Mouse (Mus musculus): Measurements from ENCODE around the gene Gm44502. TPM values are rescaled to one million over a fixed set of nuclear protein-coding genes. Genes with fewer than 3 reads are reported as not detected.

Gene Gm44502
- total RNA-seq (2023): not detected

DNA sequence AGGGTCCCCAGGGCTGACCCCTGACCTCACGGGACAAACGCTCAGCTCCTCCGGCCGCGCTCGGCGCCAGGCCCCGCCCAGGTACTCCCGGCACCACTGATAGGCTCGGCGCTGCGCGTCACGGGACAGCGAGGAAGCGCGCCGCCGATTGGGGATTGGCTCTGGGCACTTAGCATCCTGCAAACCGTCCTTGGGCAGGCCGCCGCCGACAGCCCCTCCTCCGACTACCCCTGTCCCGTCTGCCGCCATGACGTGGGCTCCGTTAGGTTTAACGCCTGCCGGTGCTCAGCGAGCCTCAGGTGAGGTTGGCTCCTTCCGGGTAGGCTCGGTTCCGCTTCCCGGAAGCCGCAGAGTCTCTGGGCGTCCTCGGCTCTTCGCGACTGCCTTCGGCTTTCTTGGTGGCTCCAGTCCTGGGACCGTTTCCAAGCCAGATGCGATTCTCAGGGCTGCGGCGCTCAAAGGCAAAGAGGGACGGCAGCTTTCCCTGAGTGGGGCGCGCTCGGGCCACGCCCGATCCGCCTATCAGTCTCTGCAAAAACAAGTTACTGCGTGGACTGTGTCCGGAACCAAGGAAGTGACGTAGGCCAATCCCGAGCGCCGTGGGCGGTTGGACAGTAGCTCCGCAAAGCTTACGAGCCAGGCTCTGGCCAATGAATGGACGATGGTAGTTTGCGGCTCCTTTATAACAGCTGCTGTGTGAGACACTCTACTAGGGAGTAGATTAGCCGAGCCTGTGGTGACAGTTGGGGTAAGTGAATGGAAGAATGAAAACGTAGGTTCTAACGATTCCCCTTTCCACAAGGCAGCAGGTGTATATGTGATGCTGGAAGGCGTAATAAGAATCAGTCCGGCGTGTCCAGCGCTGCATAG lies at the start of gene Gm44502, which contains the start of the genes C730034F03Rik and Chkb:
TSS of gene Gm44502 (minus strand) at position 345 of the 870 bp plus-strand sequence.
TSS of gene C730034F03Rik (plus strand) at position 238 of the 870 bp plus-strand sequence.
TSS of gene Chkb (minus strand) at position 557 of the 870 bp plus-strand sequence.

DNA sequence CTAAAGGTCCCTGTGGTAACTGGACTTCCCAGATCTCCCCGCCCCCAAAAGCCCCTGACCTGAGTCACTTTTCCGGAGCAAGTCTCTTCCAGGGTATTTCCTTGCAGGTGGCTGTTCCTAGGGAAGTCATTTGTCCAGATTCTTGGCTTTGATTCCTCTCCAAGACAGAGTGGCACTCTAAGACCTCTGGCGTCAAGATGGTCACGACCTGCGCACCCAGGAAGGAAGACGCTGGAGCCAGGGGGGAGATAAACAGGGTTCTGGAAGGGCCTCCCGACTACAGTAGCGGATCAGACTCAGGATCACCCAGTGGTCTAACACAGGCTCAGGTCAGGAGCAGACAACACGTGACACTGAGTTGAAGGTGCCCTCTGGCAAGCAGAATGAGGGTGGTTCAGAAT lies 47.6 kb upstream of the Gm44502 start, which contains the start of gene Arsa:
TSS of gene Arsa (minus strand) at position 335 of the 401 bp plus-strand sequence.

DNA sequence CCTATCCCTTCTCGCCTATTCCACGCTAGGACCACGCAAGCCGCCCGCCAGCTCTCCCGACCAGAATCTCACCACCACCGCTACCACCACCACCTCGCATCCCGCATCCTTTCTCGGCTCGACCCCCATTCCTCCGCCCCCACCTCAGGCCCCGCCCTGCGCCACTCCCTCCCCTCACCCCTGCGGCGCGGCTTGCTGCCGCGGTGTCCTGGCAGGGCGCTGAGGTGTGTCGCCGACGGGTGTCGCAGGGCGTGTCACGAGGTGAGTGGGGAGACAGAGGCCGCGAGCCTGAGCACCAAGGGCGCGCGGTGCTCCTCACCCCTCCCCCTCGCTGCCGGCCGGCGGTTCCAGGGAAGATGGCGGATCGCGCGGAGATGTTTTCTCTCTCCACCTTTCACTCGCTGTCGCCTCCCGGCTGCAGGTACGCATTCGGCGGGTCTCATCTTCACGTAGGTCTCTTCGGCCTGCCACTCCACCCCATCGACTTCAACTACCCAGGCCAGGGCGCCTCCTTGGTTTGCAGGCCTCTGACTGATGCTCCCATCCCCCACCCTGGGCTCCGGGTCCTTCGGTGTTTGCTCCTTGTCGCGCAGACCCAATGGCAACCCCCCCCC lies 24.5 kb upstream of the Gm44502 start, which contains the start of gene Mapk8ip2:
TSS of gene Mapk8ip2 (plus strand) at position 49 of the 614 bp plus-strand sequence.

DNA sequence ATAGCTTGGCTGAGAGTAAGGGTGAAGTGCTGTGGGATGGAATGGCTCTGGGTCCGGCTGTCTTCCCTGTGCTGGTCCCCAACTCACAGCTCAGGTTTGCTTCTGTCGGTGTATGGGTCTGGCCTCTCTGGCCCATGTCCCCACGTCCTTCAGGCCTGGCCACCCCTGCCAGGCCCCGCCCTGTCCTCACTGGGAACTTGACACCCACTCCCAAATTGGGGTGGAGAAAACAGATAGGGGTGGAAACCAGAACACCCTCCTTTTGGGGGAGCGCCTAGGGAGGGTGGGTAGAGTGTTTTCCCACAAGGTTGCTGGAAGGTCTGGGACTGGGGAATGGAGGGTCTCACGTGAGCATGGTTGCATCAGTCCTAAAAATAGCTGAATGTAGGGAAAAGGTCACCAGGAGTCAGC lies 3.8 kb downstream of the Gm44502 start, which contains the start of gene Cpt1b:
TSS of gene Cpt1b (minus strand) at position 153 of the 411 bp plus-strand sequence.

DNA sequence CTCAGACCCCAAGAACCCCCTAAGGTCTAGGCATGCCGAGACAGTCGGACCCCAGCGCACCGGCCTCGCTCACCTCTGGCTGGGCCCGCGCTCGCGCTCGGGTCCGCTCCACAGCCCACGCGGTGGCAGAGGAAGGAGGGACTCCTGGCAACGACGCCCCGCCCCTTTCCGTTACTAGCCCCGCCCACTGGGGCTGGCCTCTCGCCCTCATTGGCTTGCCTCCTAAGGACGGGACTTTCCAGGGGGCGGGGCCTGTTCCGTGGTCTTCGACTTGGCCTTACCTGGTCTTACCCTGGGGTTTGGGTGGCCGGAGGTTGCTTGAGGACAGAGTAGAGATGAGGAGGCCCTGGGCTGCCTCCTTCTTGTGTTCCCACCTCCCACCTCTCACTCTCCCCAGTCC lies 19.4 kb downstream of the Gm44502 start, which contains the start of gene Syce3:
TSS of gene Syce3 (minus strand) at position 386 of the 400 bp plus-strand sequence.

DNA sequence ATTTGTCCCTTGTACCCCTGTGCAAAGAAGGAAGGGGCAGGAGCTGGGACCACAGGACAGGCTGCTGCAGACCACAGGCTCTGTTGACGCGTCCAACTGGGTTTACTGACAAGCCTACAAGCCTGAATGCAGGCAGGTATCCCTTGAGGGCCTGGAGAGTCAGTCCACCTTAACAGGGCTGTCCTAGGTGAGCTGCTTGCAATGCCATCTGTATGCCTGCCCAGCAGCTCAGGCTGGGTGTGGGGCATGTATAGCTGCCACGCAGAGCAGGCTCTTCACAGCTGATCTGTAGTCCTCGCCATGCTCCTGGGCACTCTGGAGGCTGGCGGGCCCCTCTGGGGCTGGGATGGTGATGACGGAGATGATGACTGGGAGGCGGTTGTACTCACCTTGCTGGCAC lies 44.9 kb downstream of the Gm44502 start, which contains the start of gene Klhdc7b:
TSS of gene Klhdc7b (plus strand) at position 301 of the 400 bp plus-strand sequence.

DNA sequence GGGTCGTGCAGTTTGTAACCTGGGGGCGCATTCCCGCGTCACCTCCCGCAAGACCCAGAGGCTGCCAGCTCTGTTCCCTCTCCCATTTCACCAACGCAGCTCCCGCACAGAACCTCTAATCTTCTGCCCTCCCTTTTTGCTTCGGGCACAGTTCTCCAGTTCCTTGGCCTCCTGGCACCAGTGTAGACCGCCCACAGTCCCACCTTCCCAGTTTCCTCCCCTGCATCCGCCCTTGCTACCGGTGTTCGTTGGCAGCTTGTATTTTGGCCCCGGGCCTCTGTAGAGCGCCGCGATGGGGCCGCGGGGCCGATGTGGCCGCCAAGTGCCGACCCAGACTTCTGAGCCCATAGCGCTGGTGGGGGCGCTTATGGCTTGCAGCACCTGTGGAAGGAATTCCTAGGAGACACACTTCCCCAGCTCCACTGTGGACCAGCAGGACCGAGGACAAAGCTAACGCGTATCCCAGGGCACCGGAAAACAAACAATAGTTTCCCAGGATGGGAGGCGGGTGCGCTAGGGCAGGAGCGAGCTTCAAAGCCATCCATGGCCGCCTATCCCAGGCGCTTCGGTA lies 50.6 kb downstream of the Gm44502 start, which contains the start of gene Odf3b:
TSS of gene Odf3b (minus strand) at position 452 of the 571 bp plus-strand sequence.

DNA sequence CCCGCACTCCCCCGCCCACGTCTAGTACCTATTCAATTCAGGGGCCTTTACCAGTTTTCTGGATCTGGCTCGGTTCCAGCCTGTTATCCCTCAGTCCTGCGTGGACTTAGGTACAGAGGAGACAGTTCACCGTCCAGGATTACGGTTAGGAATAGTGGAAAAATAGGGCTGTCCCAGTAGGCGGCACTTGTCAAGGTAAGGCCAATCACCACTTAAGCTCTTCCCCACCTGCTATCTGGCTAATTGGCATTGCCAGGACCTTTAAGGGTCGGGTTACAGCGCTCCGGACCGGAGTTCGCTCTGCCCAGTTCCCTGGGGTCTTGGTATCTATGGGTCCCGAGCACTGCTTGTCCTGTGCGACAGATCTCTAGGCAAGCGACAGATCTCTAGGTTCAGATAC lies 52.5 kb downstream of the Gm44502 start, which contains the start of gene Tymp:
TSS of gene Tymp (minus strand) at position 83 of the 400 bp plus-strand sequence.

DNA sequence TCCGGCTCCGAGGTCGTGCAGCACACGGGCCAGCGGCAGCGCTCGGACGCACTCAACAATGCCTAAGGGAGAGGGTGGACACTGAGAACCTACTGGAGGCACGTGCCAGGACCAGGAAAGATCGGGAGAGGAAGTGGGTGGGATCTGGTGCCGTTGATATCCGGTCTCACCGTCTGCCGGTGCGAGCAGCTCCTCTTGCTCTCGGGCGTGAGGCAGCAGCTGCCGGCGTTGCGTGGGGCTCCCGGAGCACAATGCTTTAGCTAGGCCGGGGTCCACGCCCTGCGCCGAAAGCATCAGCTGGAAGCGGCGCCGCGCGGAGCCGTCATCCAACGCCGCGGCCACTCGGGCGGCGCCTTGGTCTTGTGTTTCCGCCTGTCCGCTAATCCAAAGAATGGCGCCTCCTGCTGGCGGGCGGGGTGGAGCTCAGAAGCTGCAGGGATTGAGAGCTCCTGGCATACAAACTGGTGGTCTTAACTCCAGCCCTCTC lies 55.7 kb downstream of the Gm44502 start, which contains the start of gene Sco2:
TSS of gene Sco2 (minus strand) at position 85 of the 487 bp plus-strand sequence.

Other genes starting within 250 kb of the Gm44502 start
- gene Plxnb2, start 248.9 kb downstream of the Gm44502 start, total RNA-seq (2023): 10 to 100 TPM in 1 of 2 experiments, 1 to 10 TPM in 1; 9.8 to 12.8 TPM
- 10 to 100 TPM; 34.3 to 37.2 TPM for gene Dennd6b, start 233.2 kb downstream of the Gm44502 start, total RNA-seq (2023)
- 10 to 100 TPM; 59.2 to 68.8 TPM for gene Ppp6r2, start 218.1 kb downstream of the Gm44502 start, total RNA-seq (2023)
- 100 to 1,000 TPM; 240 to 267 TPM for gene Sbf1, start 114.4 kb downstream of the Gm44502 start, total RNA-seq (2023)
- not detected for gene Adm2, start 107.0 kb downstream of the Gm44502 start, total RNA-seq (2023)
- gene Miox, start 95.3 kb downstream of the Gm44502 start, total RNA-seq (2023): not detected
- gene Lmf2, start 74.0 kb downstream of the Gm44502 start, total RNA-seq (2023): 10 to 100 TPM; 50.3 to 51.8 TPM
- gene Ncaph2, start 74.0 kb downstream of the Gm44502 start, total RNA-seq (2023): 100 to 1,000 TPM; 130 to 147 TPM
- 10 to 100 TPM; 17.2 to 20.1 TPM for gene Sco2, start 55.9 kb downstream of the Gm44502 start, total RNA-seq (2023)
- gene Tymp, start 52.7 kb downstream of the Gm44502 start, total RNA-seq (2023): 1 to 10 TPM in 1 of 2 experiments, under 1 TPM in 1; 0.59 to 1.4 TPM
- gene Odf3b, start 50.4 kb downstream of the Gm44502 start, total RNA-seq (2023): not detected
- not detected for gene Klhdc7b, start 44.8 kb downstream of the Gm44502 start, total RNA-seq (2023)
- gene Syce3, start 19.2 kb downstream of the Gm44502 start, total RNA-seq (2023): not detected
- 1 to 10 TPM; 6.8 to 9.8 TPM for gene Cpt1b, start 3.8 kb downstream of the Gm44502 start, total RNA-seq (2023)
- 10 to 100 TPM; 12.2 to 15.8 TPM for gene C730034F03Rik, start 107 bp downstream of the Gm44502 start, total RNA-seq (2023)
- 100 to 1,000 TPM; 245 to 328 TPM for gene Chkb, start 212 bp upstream of the Gm44502 start, total RNA-seq (2023)
- not detected for gene Mapk8ip2, start 24.2 kb upstream of the Gm44502 start, total RNA-seq (2023)
- 10 to 100 TPM; 15.8 to 18.1 TPM for gene Arsa, start 47.7 kb upstream of the Gm44502 start, total RNA-seq (2023)
- not detected for gene Shank3, start 69.9 kb upstream of the Gm44502 start, total RNA-seq (2023)
- gene Acr, start 138.6 kb upstream of the Gm44502 start, total RNA-seq (2023): not detected
- gene Rabl2, start 162.2 kb upstream of the Gm44502 start, total RNA-seq (2023): 1 to 10 TPM; 2.6 to 8.5 TPM

All from B cell, adult 67 days (primary cell).